Mouse (Mus musculus) myocyte (in vitro differentiated cells): ENCODE measurements at regions not wholly inside any gene's neighbourhood (a gene's known extent, or its start where the extent isn't known, plus 50 kb on each side); places are given as distances from the start of the nearest gene placed in this dataset.
"Not testable (repeated sequence)": the region's sequence is repeated elsewhere in the genome, so short reads cannot be mapped to it uniquely, and the experiment has no call there.

ENCODE experiments used
- CEBPB ChIP-seq: IDR thresholded peaks from 2 replicates; pipeline ENCODE4 v1.6.1; 2011; ENCODE audit warnings: mild to moderate bottlenecking, moderate library complexity; ENCODE audit not compliant: poor library complexity, insufficient read depth, severe bottlenecking
- MAX ChIP-seq: IDR thresholded peaks from one replicate; pipeline ENCODE4 v1.6.1; 2011; ENCODE audit warnings: low read depth, mild to moderate bottlenecking, control low read depth
- MYOD1 ChIP-seq, 3 experiments: IDR thresholded peaks; one replicate each; pipeline ENCODE4 v1.6.1; 2011; ENCODE audit warnings: control low read depth in 2 of 3, low read depth in 2 of 3, mild to moderate bottlenecking in 2 of 3, moderate library complexity in 1 of 3; ENCODE audit not compliant: insufficient read length in 2 of 3, control insufficient read depth in 1 of 3
- POLR2A ChIP-seq: IDR thresholded peaks from one replicate; pipeline ENCODE4 v1.6.1; 2011; ENCODE audit warnings: low read depth, mild to moderate bottlenecking, control low read depth, moderate library complexity; ENCODE audit not compliant: insufficient read length
- POLR2AphosphoS2 ChIP-seq: IDR thresholded peaks from one replicate; pipeline ENCODE4 v1.6.1; 2011; ENCODE audit warnings: low read depth, control low read depth; ENCODE audit not compliant: insufficient read length
- REST ChIP-seq: IDR thresholded peaks from one replicate; pipeline ENCODE4 v1.6.1; 2011; ENCODE audit warnings: mild to moderate bottlenecking, control low read depth, moderate library complexity; ENCODE audit not compliant: insufficient read depth, insufficient read length
- TCF12 ChIP-seq: IDR thresholded peaks from one replicate; pipeline ENCODE4 v1.6.1; 2011; ENCODE audit warnings: mild to moderate bottlenecking, control low read depth; ENCODE audit not compliant: poor library complexity, insufficient read depth, severe bottlenecking
- TCF3 ChIP-seq: IDR thresholded peaks from one replicate; pipeline ENCODE4 v1.6.1; 2011; ENCODE audit warnings: low read depth, control low read depth; ENCODE audit not compliant: insufficient read length
- USF1 ChIP-seq: IDR thresholded peaks from one replicate; pipeline ENCODE4 v1.6.1; 2011; ENCODE audit warnings: low read depth, mild to moderate bottlenecking, control low read depth, moderate library complexity

- not testable (repeated sequence) for TF ChIP-seq POLR2A; MYOD1 (IDR thresholded peaks at IDR 0.05; ENCODE audit: control insufficient read depth in 1 of 3, insufficient read length in 2 of 3, low read depth in 2 of 3); CEBPB; TCF3; MAX; REST; TCF12; POLR2AphosphoS2; USF1
Observed at GRCm38 (mm10) chr14:52556340-52556739, 60.8 kb upstream of the Olfr1507 start.
